ENCODE assay signal across 8 mouse cellular contexts in the genomic region with DNA sequence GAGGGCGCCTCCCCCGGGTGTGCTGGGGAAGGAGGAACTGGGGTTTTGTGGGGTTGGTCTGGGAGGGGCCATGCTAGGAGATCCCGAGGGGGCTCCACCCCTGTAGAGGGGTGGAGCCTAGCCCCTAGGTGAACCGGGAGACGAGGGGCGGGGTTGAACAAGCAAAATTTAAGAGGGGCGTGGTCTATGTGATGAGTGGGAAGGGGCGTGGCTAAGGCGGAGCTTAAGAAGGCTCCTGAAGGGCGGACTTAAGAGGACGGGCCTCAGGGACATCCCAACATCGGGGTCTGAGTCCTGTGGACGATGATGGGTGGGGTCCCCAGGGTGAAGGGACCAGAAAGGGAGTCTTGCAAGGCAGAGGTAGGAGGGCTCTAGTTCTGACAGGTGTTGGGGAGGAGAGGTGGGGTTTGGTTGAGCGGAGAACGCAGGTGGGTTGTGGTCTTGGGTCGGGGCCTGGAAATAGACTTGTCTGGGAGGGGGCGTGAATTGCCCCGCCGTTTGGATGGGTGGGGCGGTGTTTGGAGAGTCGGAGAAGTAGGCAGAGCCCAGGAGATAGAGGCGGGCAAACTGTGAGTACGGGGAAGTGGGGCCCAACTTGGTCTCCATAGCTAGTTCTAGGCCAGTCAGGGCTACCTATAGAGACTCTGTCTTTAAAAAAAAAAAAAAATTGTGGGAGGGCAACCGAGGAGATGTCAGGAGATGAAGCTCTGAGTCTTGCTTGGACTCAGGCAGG. TPM values are rescaled to one million over a fixed set of nuclear protein-coding genes. Genes with fewer than 3 reads are reported as not detected.
A peak's percentile ranks its signal among the peaks of the same experiment; 100 is the strongest.
DNase-seq lines count a peak whose midpoint lies in the region; ATAC-seq and TF ChIP-seq lines count a peak whose summit lies in the region.

No protein-coding gene starts in this region.

- DNase-seq in ES-CJ7 (ENCODE audit: low read depth, low spot score) = peak; percentile 98
- DNase-seq in adrenal gland, postnatal 36 days = peak; percentile 91 to 92
- DNase-seq in forebrain, postnatal 0 days = no peak
- peak; percentile 87 for DNase-seq in thymus, postnatal 25 days
- DNase-seq in layer of hippocampus, adult 9-10 months (ENCODE audit: low spot score) = no peak

- peak overlapping the region; percentile 41 for H3K4me2 ChIP-seq in forebrain, postnatal 0 days (ENCODE audit: low read depth)
- peak overlapping the region; percentile 76 for H3K4me2 ChIP-seq in liver, embryonic 16.5 days (ENCODE audit: low read depth, low read length)
- peak overlapping the region; percentile 52 for H3K4me2 ChIP-seq in neural tube, embryonic 12.5 days (replicated peaks)

- 3% methylated on average over 24 of the region's 24 CpGs for WGBS in forebrain, postnatal 0 days
- WGBS in liver, embryonic 16.5 days (ENCODE audit: insufficient replicate concordance) = 3% methylated on average over 24 of the region's 24 CpGs
- WGBS in neural tube, embryonic 12.5 days = 1% methylated on average over 24 of the region's 24 CpGs

- no peaks in the 10 kb centered on the region for H3K9me3 ChIP-seq in forebrain, postnatal 0 days (ENCODE audit: low read length)
- no peaks in the 10 kb centered on the region for H3K9me3 ChIP-seq in liver, embryonic 16.5 days (replicated peaks; ENCODE audit: control insufficient read depth, low read length)
- H3K9me3 ChIP-seq in neural tube, embryonic 12.5 days = peaks cover 3% of the 10 kb centered on the region; the same call in 1 of the 2 replicates

- H3K4me3 ChIP-seq in forebrain, postnatal 0 days (ENCODE audit: low read depth, low read length) = peak overlapping the region; percentile 22
- peak overlapping the region; percentile 53 for H3K4me3 ChIP-seq in liver, embryonic 16.5 days (ENCODE audit: low read depth, low read length)
- peak overlapping the region; percentile 19 for H3K4me3 ChIP-seq in neural tube, embryonic 12.5 days

- no peaks in the 10 kb centered on the region for H3K4me1 ChIP-seq in forebrain, postnatal 0 days (ENCODE audit: insufficient read depth)
- H3K4me1 ChIP-seq in liver, embryonic 16.5 days (ENCODE audit: control insufficient read depth, low read depth, low read length) = peaks cover 24% of the 10 kb centered on the region
- peaks cover 12% of the 10 kb centered on the region for H3K4me1 ChIP-seq in neural tube, embryonic 12.5 days

- TF ChIP-seq CTCF in forebrain, postnatal 0 days (IDR thresholded peaks at IDR 0.05; ENCODE audit: low read depth) = no peak

- H3K27me3 ChIP-seq in forebrain, postnatal 0 days (ENCODE audit: insufficient read depth, low read length) = peaks cover 62% of the 10 kb centered on the region
- peaks cover 40% of the 10 kb centered on the region for H3K27me3 ChIP-seq in liver, embryonic 16.5 days (ENCODE audit: control insufficient read depth, insufficient read depth, low read depth, low read length)
- peaks cover 90% of the 10 kb centered on the region for H3K27me3 ChIP-seq in neural tube, embryonic 12.5 days (replicated peaks)

- no peak overlapping the region for H3K27ac ChIP-seq in forebrain, postnatal 0 days (ENCODE audit: low read depth, low read length)
- no peak overlapping the region for H3K27ac ChIP-seq in liver, embryonic 16.5 days (ENCODE audit: low read length)
- H3K27ac ChIP-seq in neural tube, embryonic 12.5 days = no peak overlapping the region

- no peak overlapping the region for H3K9ac ChIP-seq in forebrain, postnatal 0 days
- peak overlapping the region; percentile 50; the same call in 1 of the 2 replicates for H3K9ac ChIP-seq in liver, embryonic 16.5 days (ENCODE audit: low read depth, low read length)
- H3K9ac ChIP-seq in neural tube, embryonic 12.5 days = 0 out of 2 replicates have a peak overlapping the region, but pooled peaks have one; percentile 8

- ATAC-seq in forebrain, postnatal 0 days = no peak
- peak; percentile 66 for ATAC-seq in inflammation-experienced regulatory T-cells, adult 6 months
- ATAC-seq in liver, embryonic 16.5 days (ENCODE audit: low read depth) = peak; percentile 74
- ATAC-seq in neural tube, embryonic 12.5 days (ENCODE audit: low FRiP score, low read depth) = no peak

- H3K36me3 ChIP-seq in forebrain, postnatal 0 days (ENCODE audit: insufficient read depth) = no peaks in the 10 kb centered on the region
- H3K36me3 ChIP-seq in liver, embryonic 16.5 days (ENCODE audit: control insufficient read depth, insufficient read depth) = no peaks in the 10 kb centered on the region
- H3K36me3 ChIP-seq in neural tube, embryonic 12.5 days = no peaks in the 10 kb centered on the region

RNA-seq across cellular contexts. Expression of gene Tmem221, which starts 0.5 kb away (rescaled TPM):
- total RNA-seq in adrenal gland, postnatal 36 days (2021) = 1 to 10 TPM; 3.5 to 7.7 TPM
- 0.08 TPM in 1 of 2 replicates, not detected in the other for total RNA-seq in forebrain, postnatal 0 days (2014; rRNA removed)
- polyA plus RNA-seq in forebrain, postnatal 0 days (2015; fragmentation: Nextera tagmentation; extraction: Ambion mirVana) = 0.16 and 0.18 TPM in 2 replicates
- polyA plus RNA-seq in inflammation-experienced regulatory T-cells, adult 6 months (2017; shearing (Covaris generic)) = 1 to 10 TPM in 1 of 3 experiments, under 1 TPM in 1, not detected in 1; 0.97 to 2.1 TPM
- polyA plus RNA-seq in liver, embryonic 16.5 days (2015; fragmentation: Nextera tagmentation; extraction: Ambion mirVana) = 0.55 and 0.67 TPM in 2 replicates
- polyA plus RNA-seq in neural tube, embryonic 12.5 days (2016; fragmentation: Nextera tagmentation; extraction: Ambion mirVana) = 0.11 and 0.13 TPM in 2 replicates

RNA-seq across cellular contexts. Expression of gene Nxnl1, which starts 7.3 kb away (rescaled TPM):
- total RNA-seq in adrenal gland, postnatal 36 days (2021) = 1 to 10 TPM in 1 of 2 experiments, under 1 TPM in 1; 0.73 to 1.7 TPM
- total RNA-seq in forebrain, postnatal 0 days (2014; rRNA removed) = 0.08 TPM in 1 of 2 replicates, not detected in the other
- polyA plus RNA-seq in forebrain, postnatal 0 days (2015; fragmentation: Nextera tagmentation; extraction: Ambion mirVana) = not detected in 2 replicates
- polyA plus RNA-seq in inflammation-experienced regulatory T-cells, adult 6 months (2017; shearing (Covaris generic)) = under 1 TPM in 1 of 3 experiments, not detected in 2; 0.13 TPM
- 0.05 TPM in 1 of 2 replicates, not detected in the other for polyA plus RNA-seq in liver, embryonic 16.5 days (2015; fragmentation: Nextera tagmentation; extraction: Ambion mirVana)
- polyA plus RNA-seq in neural tube, embryonic 12.5 days (2016; fragmentation: Nextera tagmentation; extraction: Ambion mirVana) = not detected in 2 replicates

RNA-seq across cellular contexts. Expression of gene Slc27a1, which starts 9.6 kb away (rescaled TPM):
- 100 to 1,000 TPM; 177 to 245 TPM for total RNA-seq in adrenal gland, postnatal 36 days (2021)
- total RNA-seq in forebrain, postnatal 0 days (2014; rRNA removed) = 106 and 133 TPM in 2 replicates
- polyA plus RNA-seq in forebrain, postnatal 0 days (2015; fragmentation: Nextera tagmentation; extraction: Ambion mirVana) = 74.8 and 102 TPM in 2 replicates
- polyA plus RNA-seq in inflammation-experienced regulatory T-cells, adult 6 months (2017; shearing (Covaris generic)) = 1 to 10 TPM; 4.5 to 8.6 (median 5.8) TPM
- 2.8 and 3.2 TPM in 2 replicates for polyA plus RNA-seq in liver, embryonic 16.5 days (2015; fragmentation: Nextera tagmentation; extraction: Ambion mirVana)
- polyA plus RNA-seq in neural tube, embryonic 12.5 days (2016; fragmentation: Nextera tagmentation; extraction: Ambion mirVana) = 46.1 and 46.5 TPM in 2 replicates

RNA-seq across cellular contexts. Expression of gene Mvb12a, which starts 16.4 kb away (rescaled TPM):
- 10 to 100 TPM; 65.8 to 78.6 TPM for total RNA-seq in adrenal gland, postnatal 36 days (2021)
- 70.5 and 81.7 TPM in 2 replicates for total RNA-seq in forebrain, postnatal 0 days (2014; rRNA removed)
- 73.4 and 87.4 TPM in 2 replicates for polyA plus RNA-seq in forebrain, postnatal 0 days (2015; fragmentation: Nextera tagmentation; extraction: Ambion mirVana)
- polyA plus RNA-seq in inflammation-experienced regulatory T-cells, adult 6 months (2017; shearing (Covaris generic)) = 10 to 100 TPM; 38.1 to 75.7 (median 43.5) TPM
- polyA plus RNA-seq in liver, embryonic 16.5 days (2015; fragmentation: Nextera tagmentation; extraction: Ambion mirVana) = 30.2 and 32.5 TPM in 2 replicates
- polyA plus RNA-seq in neural tube, embryonic 12.5 days (2016; fragmentation: Nextera tagmentation; extraction: Ambion mirVana) = 62.6 and 65.8 TPM in 2 replicates

RNA-seq across cellular contexts. Expression of gene Bst2, which starts 21.9 kb away (rescaled TPM):
- total RNA-seq in adrenal gland, postnatal 36 days (2021) = 10 to 100 TPM; 65.6 to 87.4 TPM
- 10.1 and 17.8 TPM in 2 replicates for total RNA-seq in forebrain, postnatal 0 days (2014; rRNA removed)
- 19.3 and 21.0 TPM in 2 replicates for polyA plus RNA-seq in forebrain, postnatal 0 days (2015; fragmentation: Nextera tagmentation; extraction: Ambion mirVana)
- polyA plus RNA-seq in inflammation-experienced regulatory T-cells, adult 6 months (2017; shearing (Covaris generic)) = 10 to 100 TPM; 52.2 to 66.6 (median 61.8) TPM
- 24.5 and 27.0 TPM in 2 replicates for polyA plus RNA-seq in liver, embryonic 16.5 days (2015; fragmentation: Nextera tagmentation; extraction: Ambion mirVana)
- 13.8 and 16.4 TPM in 2 replicates for polyA plus RNA-seq in neural tube, embryonic 12.5 days (2016; fragmentation: Nextera tagmentation; extraction: Ambion mirVana)

Comparison
In these comparisons a context has a peak if more than half of its experiments do, and no peak if none do; other contexts are left out.
1. DNase-seq: peak in ES-CJ7 (single experiment), adrenal gland, postnatal 36 days (2 of 2) and thymus, postnatal 25 days (single experiment); none in forebrain, postnatal 0 days (single experiment) and layer of hippocampus, adult 9-10 months (single experiment).
2. ATAC-seq: peak in inflammation-experienced regulatory T-cells, adult 6 months (single experiment) and liver, embryonic 16.5 days (single experiment); none in forebrain, postnatal 0 days (single experiment) and neural tube, embryonic 12.5 days (single experiment).
3. Peak in every context shown above with its lines, with median percentiles within 50 percentile points of each other: H3K4me2 ChIP-seq and H3K4me3 ChIP-seq.